Mouse (Mus musculus): ENCODE data around the gene Wdr73.
A peak's percentile ranks its signal among the peaks of the same experiment; 100 is the strongest.
"Not testable (repeated sequence)": the region's sequence is repeated elsewhere in the genome, so short reads cannot be mapped to it uniquely, and the experiment has no call there.

Gene Wdr73

DNA sequence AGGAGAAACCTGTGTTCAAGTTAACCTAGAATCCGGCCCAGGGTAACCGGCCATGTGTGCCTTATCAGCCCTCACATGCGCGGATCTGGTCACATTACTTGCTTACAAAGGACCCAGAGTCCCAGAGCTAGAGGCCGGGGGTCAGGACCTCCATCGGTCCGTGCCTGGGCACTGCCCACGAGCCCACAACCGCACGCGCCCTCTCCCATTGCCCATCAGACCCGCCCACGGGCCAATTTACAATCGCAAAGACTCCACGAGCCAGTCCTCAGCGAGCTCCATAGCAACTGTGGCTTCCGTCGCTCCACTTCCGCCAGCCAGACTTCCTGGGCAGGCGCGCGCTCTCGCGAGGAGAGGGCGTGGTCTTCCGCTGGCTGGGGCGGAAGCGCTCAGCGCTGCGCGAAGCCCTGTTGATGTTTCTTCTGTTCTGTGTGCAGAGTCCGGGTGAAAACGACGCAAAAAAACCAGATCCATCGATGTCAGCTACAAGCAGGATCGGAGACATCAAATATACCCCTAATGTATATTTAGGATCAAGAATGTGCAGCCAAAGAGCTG is at the start of gene Wdr73:
TSS of gene Wdr73 (minus strand) at position 326 of the 558 bp plus-strand sequence.
- DNase-seq (ENCODE audit: low read depth, low spot score) = peak; percentile 79

DNA sequence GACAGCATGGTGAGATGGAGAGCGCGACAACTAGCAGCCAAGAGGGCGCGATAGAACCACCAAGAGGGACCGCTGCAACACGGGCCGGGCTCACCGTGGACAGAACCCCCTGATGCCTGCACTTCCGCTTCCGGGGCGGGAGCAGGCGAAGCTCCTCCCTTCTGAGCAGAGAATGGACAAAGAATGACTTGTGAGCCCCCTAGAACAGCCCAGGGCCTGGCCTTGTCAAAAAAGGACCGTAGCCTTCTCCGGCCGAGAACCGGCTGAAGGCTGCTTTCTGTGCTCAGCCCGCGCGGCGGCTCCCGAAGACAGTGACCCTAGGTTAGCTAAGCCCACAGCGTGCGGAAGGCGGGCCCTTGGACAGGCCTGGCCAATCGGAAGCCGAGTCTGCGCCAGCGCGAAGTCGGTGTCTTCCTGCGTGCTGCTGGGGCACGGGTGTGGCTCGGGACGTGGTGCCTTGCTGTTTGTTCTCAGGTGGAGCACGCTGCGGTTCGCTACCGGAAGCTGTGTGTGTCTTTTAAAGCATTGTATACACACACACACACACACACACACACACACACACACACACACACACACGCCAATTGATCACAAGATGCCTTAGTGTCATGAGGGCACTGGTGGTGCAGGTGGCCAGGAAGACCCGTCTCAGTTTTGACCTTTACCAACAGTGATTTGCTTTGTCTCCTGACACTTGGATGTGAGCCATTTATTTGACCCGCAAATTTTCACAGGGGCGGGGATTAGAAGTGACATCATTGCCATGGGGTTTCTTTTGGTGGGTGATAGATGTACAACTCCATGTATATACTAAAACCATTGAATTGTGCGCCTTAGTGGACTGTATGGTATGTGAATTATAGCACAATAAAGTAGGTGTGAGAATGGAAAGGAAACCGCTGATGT is 46.6 kb upstream of the Wdr73 start, which contains the start of gene Sec11a:
TSS of gene Sec11a (minus strand) at position 336 of the 906 bp plus-strand sequence.
- DNase-seq (ENCODE audit: low read depth, low spot score) = peak; percentile 88

DNA sequence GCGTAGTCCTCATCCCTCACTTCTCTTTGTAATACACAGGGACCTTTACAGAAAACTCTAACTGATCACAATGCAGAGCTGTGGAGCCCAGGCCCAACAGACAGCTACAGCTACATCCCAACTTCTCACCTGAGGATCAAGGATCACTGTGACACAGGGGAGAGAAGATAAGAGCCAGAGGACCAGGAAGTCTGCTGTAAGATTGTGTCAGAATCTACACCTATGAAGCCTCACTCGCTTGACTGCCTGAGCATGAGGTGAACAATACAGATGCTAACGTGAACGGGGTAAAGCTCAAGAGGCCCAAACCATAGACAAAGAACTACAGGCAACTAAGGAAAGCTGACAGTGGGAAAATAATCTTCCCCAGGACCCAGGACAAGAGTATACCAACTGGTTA is 38.7 kb upstream of the Wdr73 start:
- no peak for DNase-seq (ENCODE audit: low read depth, low spot score)

- DNase-seq (ENCODE audit: low read depth, low spot score) = not testable (repeated sequence)
Observed at GRCm38 (mm10) chr7:80937304-80937666, 36.2 kb upstream of the Wdr73 start.

DNA sequence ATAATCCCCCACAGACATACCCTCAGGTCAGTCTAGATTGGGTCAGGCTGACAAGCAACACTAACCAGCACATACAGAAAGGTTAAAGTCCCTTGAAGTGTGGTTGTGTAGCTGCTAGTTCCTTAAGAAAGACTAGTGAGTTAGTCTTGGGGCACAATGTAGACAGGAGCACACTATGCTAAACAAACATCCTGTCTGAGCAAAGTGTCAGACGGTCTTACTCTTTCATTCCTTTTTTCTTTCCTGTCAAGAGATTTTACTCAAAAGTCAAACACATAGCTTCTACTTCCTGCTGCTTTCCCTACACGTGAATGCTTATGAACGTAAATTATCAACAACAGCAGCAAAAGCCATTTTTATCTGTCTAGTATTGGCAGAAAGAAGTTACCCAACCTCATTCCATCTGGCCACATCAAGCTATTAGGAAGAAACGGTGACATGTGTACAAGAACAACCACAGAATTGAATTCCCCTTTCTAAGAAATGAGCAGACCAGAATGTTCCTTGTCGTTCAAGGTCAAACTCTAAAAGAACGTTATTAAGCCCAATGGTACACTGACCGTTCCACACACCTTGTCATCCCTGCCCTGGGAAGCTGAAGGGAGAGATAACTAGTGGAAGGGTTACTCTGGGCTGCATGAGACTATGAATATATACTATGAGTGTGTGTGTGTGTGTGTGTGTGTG is 35.7 kb upstream of the Wdr73 start:
- DNase-seq (ENCODE audit: low read depth, low spot score) = not testable (repeated sequence)

- no peak for DNase-seq (ENCODE audit: low read depth, low spot score)
Observed at GRCm38 (mm10) chr7:80935834-80936233, 34.8 kb upstream of the Wdr73 start.

GRCm38 (mm10) chr7:80932777-80933176 is 31.7 kb upstream of the Wdr73 start:
- DNase-seq (ENCODE audit: low read depth, low spot score) = no peak

DNA sequence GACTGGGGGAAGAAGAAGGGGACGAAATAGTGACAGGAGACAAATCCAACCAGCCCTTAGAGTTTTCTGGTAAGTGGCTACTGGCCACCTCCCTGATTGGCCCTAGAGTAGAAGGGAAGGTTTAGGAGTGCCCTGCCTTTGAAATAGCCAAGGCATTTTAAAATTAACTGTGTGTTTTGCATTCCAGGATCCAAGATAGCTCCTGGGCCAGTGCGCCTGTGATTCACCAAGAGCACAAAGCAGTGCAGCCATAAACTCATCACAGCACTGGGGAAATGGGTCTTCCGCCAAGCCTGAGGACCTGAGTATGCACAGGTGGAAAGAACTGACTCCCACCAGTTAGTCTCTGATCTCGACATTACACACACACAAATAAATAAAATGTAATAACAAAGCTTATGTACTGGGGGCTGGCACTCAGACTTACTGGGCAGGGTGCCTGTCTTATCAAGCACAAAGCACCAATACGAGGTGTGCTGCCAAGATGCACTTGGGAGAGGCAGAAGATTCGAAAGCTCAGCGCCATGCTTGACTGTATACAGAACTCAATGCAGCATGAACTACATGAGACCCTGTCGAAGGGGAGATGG is 30.6 kb upstream of the Wdr73 start:
- no peak for DNase-seq (ENCODE audit: low read depth, low spot score)

DNA sequence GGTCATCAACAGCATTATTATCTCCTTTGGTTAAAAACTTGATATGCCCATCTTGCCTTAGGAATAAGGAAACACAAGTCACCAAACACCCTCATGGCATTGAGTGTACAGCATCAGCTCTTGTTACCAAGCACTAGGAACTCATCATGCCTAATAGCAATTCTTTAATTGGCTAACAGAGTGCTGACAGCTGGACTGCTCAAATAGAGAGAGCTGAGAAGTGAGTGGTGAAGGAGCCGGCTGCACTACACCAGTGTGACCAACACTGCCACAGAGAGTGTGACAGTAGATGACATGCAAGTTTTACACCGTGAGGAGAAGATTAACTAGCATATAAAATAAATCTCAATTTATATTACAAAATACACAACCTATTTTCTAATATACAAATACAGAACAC is 22.1 kb upstream of the Wdr73 start:
- no peak for DNase-seq (ENCODE audit: low read depth, low spot score)

GRCm38 (mm10) chr7:80919647-80920008 is 18.6 kb upstream of the Wdr73 start:
- DNase-seq (ENCODE audit: low read depth, low spot score) = no peak

- DNase-seq (ENCODE audit: low read depth, low spot score) = no peak
Observed at GRCm38 (mm10) chr7:80918982-80919646, 18.0 kb upstream of the Wdr73 start.

DNA sequence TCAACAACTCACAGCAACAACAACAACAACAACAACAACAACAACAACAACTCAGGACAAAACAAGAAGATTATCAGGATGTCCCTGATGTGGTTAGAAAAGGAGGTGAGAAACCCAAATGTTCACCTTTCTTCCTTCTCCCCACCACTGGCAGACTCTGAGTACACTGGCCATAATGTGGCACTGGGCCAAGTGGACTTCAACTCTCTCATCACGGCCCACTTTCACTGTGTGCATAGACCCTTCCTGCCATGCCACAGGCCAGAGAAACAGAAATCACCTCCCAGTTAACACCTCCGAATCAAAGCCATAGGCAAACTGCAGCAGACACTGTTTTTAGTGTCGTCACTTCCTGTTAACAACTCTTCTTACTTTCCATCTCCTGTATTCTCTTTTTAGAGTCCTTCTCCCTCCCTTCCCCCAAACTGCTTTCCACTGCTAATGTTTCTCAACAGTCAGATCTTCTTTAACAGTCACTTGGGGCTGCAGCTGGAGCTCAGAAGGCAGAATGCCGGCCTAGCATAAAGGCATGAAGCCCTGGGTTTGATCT is 16.9 kb upstream of the Wdr73 start:
- no peak for DNase-seq (ENCODE audit: low read depth, low spot score)

GRCm38 (mm10) chr7:80912496-80912895 is 11.4 kb upstream of the Wdr73 start:
- no peak for DNase-seq (ENCODE audit: low read depth, low spot score)

- DNase-seq (ENCODE audit: low read depth, low spot score) = no peak
Observed at GRCm38 (mm10) chr7:80911053-80911452, 10.0 kb upstream of the Wdr73 start.

DNA sequence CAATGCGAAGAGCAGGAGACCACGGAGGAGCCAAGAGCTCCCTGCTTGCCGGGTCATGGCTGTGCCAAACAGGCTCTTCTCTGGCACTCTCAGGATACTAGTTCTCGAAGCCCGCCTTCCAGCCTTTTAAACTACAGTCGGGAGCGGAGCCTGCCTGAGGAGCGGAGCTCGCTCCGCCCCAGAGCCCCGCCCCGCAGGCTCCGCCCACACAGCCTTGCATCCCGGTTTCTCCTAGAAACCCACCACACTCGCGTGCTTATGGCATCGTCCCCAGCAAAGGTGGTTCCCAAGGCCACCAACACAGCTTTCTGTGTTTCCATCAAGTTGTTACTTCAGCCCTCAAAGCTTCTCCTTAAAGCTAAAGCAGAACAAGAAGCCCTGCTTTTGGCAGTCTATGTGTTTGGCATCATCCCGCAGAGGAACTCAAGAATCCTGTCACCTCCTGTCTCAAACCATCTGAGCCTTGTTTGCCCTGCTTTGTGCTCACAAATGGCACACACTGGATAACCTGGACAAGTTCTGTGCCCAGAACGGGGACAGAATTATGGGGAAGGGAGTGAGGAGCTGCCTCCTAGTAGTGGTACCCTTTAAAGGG is 3.9 kb upstream of the Wdr73 start, which contains the start of gene Nmb:
TSS of gene Nmb (minus strand) at position 156 of the 595 bp plus-strand sequence.
- no peak for DNase-seq (ENCODE audit: low read depth, low spot score)

DNA sequence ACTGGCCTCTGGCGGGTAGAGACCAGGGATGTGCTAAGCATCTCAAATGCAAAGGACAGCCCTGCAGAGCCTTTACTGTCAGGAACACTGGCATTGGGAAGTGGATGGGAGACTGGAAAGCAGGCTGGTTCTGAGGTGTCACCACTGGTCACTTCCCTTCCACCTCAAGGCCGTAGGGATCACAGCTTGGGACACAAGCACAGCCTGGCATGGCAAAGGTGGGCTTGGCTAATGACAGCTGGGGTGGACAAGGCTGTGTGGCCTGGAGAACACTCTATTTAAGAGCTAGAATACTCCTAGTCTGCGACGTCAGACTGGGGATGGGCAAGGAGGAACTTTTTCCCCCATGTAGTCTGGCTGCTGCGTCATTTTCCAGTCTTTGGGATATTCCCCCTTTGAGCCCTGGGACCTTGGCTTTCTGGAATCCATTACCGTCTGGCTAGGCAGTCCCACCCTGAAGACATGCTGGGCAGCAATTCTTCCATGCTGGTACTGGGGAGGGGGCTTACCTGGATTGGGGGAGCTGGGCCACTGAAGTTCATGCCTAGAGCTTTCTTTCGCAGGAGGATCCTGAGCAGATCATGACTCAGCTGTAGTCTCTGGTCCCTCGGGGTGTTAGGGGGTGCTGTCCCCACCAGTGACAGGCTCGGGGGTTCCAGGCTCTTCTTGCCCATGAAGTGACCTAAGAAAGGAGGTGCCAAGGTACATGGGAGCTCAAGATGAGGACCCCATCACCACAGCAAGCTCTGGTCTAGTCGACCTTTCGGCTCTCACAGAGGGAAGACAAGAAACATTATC is 2.8 kb upstream of the Wdr73 start:
- no peak for DNase-seq (ENCODE audit: low read depth, low spot score)

DNA sequence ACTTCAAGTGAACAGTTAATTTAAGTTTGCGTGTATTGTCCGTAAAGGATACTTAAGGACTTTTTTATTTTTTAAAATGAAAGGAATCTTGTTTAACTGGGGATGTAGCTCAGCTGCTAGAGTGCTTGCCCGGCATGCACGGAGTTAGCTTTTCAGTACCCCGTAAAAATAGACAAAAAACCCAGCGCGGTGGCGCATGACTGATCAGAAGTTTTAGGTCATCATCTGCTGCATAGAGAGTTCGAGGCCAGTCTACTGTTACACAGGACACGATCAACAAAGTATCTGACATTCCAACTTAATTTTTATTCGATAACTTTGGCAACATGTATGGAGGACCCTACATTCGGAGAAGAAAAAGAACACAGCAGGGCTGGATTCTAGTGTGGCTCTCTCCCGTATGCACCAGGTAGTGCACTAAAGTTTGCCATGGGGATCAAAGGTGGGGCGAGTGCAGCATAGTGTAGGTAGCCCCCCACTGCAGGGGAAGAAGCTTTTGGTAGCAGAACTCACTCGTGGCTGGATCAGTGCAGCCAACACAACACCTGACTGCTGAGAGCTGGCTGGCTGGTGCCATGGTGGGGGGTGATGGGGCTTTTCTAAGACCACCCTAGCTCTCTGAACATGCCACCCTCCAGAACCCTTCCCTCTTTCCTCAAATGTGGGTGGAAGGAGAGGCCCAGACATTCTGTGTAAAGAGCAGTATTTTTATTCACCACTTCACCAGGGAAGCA is 639 bp upstream of the Wdr73 start:
- no peak for DNase-seq (ENCODE audit: low read depth, low spot score)

- DNase-seq (ENCODE audit: low read depth, low spot score) = no peak
Observed at GRCm38 (mm10) chr7:80897721-80898120, 3.3 kb downstream of the Wdr73 start.

DNA sequence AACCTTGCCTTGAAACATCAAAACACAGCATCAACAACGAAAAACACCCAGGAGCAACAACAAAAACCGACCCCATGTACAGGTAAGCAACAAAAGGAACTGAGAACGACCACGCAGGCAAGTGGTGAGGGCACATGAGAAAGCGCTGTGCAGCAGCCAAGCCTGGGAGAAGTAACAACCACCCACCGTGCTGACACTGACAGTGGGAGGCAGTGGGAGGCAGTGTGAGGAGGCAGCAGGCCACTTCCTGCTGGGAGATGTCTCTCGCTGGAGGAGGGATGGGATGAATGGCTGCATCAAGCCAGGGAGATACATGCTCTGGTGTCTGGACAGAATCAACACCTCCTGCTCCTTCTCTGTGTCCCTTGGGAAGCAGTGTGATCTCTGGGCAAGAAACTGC is 3.9 kb downstream of the Wdr73 start:
- DNase-seq (ENCODE audit: low read depth, low spot score) = no peak

Data from retina, postnatal 7 days (tissue).